Mouse (Mus musculus) splenic B cell, adult 2 months (primary cell): ENCODE measurements around the gene Fgf8.
A peak's percentile ranks its signal among the peaks of the same experiment; 100 is the strongest.

ENCODE experiments used
- DNase-seq: peaks from one replicate; pipeline ENCODE4 v3.0.0-alpha.2; 2011; ENCODE audit warnings: low read depth, low spot score
- H3K27me3 ChIP-seq: 2 replicates; pipeline ENCODE4 v1.6.1; 2012; ENCODE audit warnings: mild to moderate bottlenecking, low read length, moderate library complexity, mixed read lengths; ENCODE audit not compliant: control insufficient read depth, poor library complexity, insufficient read depth, severe bottlenecking
- H3K36me3 ChIP-seq: 2 replicates; pipeline ENCODE4 v1.6.1; 2012; ENCODE audit warnings: mild to moderate bottlenecking, low read length, moderate library complexity, mixed read lengths; ENCODE audit not compliant: control insufficient read depth, poor library complexity, insufficient read depth, severe bottlenecking

Fgf8 gene

GRCm38 (mm10) chr19:45742218-45742983 lies at the start of gene Fgf8:
Gene Fgf8 (minus strand): TSS chr19:45742915.
- peak; percentile 25 for DNase-seq
- H3K27me3 ChIP-seq, result no peaks in the 10 kb centered on the region; the same call in none of the 2 replicates
- H3K36me3 ChIP-seq, result no peaks in the 10 kb centered on the region

DNA sequence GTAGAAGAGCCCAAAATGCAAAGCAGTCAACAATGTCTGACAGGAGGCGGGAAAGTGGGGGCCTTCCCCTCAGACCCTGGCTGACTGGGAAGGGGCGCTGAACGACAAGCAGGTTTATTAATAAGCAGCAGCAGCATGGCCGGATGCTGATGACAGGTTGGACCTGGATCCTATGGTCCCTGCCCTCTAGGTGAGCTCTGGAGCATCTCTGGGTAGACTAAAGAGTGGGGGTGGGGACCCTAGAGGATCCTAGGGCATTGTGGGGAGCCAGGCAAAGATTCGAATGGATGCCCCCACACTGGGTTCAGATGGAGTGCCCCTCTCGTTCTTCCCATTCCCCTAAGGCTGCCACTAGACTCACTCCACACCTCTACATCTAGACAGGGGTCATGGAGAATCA lies 49.7 kb upstream of the Fgf8 start:
- no peak for DNase-seq
- Histone ChIP-seq H3K27me3 (no peaks in the 10 kb centered on the region), H3K36me3 (no peaks in the 10 kb centered on the region)

DNA sequence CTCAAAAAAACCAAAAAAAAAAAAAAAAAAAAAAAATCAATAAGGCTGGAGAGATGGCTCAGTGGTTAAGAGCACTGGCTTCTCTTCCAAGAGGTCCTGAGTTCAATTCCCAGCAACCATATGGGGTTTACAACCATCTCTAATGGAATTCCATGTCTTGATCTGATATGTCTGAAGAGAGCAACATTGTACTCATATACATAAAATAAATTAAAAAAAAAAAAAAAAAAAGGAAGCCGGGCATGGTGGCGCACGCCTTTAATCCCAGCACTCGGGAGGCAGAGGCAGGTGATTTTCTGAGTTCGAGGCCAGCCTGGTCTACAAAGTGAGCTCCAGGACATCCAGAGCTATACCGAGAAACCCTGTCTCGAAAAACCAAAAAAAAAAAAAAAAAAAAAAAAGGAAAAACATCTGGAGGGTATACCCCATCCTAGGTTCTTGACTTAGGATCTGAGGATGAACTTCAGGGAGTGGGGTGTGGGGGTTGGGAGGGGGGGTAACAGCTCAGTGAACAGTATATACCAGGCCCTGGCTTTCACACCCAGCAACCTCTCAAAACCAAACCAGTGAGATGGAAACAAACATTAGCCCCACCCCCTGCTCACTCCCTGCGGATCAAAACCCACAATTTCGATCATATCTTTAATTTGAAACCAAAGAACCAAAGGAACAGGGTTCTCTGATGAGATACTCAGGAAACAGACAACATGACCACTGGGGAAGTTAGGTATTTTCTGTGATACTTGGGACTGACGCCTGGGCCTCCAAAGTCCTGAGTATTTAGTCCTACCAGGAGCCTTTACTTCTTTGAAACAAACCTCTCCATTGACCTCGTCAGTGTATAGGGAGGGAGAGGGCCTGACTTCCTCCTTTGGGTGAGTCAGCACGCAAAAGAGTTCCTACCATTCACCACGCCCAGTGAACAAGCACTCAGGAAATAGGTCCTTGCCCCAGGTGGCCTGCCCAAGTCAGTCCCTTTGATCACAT lies 47.5 kb upstream of the Fgf8 start:
- Histone ChIP-seq H3K36me3 (no peaks in the 10 kb centered on the region), H3K27me3 (no peaks in the 10 kb centered on the region)
- peak; percentile 70 for DNase-seq

DNA sequence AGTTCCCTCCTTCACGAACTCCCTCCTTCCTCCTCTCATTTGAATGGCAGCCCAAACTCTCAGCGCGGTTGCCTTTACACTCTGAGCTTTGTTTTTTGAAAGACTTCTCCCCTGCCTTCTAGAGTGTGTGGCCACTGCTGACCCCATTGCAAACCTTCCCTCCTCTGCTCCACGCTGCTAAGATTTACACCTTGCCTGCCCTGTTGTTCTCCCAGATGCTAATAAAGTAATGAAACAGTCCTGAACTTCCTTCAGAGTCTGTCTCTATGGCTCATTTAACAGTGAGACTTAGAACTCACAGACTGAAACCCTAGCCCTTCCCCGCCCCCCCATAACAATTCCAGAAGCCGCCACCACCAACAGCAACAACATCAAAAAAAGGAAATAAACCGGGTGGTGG lies 46.6 kb upstream of the Fgf8 start:
- no peak for DNase-seq
- Histone ChIP-seq H3K36me3 (no peaks in the 10 kb centered on the region), H3K27me3 (no peaks in the 10 kb centered on the region)

DNA sequence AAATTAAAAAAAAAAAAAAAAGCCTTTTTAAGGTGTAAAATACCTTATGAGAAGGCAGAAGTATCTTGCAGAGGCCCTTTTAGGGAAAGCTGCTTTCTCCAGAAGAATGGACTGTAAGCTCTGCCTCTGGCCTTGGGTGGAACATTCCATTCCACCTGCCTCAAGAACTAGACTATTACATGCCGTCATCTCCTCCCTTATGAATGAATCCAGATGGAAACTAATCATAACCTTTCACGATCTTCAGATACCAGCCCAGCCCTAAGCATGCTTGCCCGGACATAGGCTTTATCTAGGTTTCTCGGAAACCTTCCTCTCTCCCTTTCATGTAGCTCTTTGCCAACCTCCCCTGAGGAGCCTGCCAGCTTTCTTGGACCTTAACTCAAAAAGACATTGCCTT lies 45.6 kb upstream of the Fgf8 start:
- Histone ChIP-seq H3K27me3 (no peaks in the 10 kb centered on the region), H3K36me3 (no peaks in the 10 kb centered on the region)
- DNase-seq, result no peak

DNA sequence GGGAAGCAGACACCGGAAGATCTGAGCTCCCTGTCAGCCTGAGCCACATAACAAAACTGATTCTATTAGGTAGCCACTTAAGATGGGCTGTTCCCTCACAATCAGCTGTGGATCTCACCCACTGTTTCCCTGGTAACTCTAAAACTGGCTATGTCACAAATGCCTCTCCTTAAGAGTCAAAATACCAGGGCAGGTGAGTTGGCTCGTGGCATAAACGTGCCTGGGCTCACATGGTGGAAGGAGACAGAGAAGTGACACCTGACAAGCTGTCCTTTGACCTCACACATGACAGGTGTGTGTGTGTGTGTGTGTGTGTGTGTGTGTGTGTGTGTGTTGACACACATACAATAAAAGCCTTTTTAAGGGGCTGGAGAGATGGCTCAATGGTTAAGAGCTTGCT lies 44.7 kb upstream of the Fgf8 start:
- DNase-seq, result no peak
- no peaks in the 10 kb centered on the region for H3K27me3 ChIP-seq
- H3K36me3 ChIP-seq, result no peaks in the 10 kb centered on the region

DNA sequence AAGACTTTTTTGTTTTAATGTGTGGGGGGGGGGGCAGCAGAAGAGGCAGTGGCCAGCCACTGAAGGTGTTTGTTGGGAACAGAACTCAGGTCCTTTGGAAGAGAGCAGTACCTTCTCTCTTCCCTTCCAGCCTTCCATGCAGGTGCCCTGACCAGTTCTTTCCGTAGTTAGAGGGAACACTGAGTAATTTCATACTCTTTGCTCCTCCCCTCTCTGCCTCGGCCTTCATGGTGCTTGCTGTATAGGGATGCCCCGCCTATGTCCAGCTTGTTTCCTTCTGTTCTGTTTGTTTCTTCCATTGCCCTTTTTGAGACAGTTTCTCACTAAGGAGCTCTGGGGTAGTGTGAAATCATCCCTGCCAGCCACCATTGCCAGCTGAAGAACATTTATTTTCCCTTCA lies 42.8 kb upstream of the Fgf8 start:
- DNase-seq, result no peak
- Histone ChIP-seq H3K27me3 (no peaks in the 10 kb centered on the region), H3K36me3 (no peaks in the 10 kb centered on the region)

- no peaks in the 10 kb centered on the region for H3K36me3 ChIP-seq
- peak; percentile 13 for DNase-seq
Observed at GRCm38 (mm10) chr19:45783933-45784576, 41.3 kb upstream of the Fgf8 start.

GRCm38 (mm10) chr19:45783181-45783932 lies 40.6 kb upstream of the Fgf8 start, which contains the start of gene Mgea5:
Gene Mgea5 (minus strand): TSS chr19:45783837.
- Histone ChIP-seq H3K27me3 (no peaks in the 10 kb centered on the region), H3K36me3 (no peaks in the 10 kb centered on the region)
- peak; percentile 99 for DNase-seq

More at GRCm38 (mm10) chr19:45783933-45784576, 41.3 kb upstream of the Fgf8 start:
- no peaks in the 10 kb centered on the region for H3K27me3 ChIP-seq

GRCm38 (mm10) chr19:45782315-45783001 lies 39.7 kb upstream of the Fgf8 start:
- peak; percentile 55 for DNase-seq
- no peaks in the 10 kb centered on the region for H3K36me3 ChIP-seq
- no peaks in the 10 kb centered on the region for H3K27me3 ChIP-seq

GRCm38 (mm10) chr19:45781676-45782075 lies 39.0 kb upstream of the Fgf8 start:
- DNase-seq, result no peak
- Histone ChIP-seq H3K27me3 (no peaks in the 10 kb centered on the region), H3K36me3 (no peaks in the 10 kb centered on the region; the same call in 1 of the 2 replicates)

GRCm38 (mm10) chr19:45780350-45780915 lies 37.7 kb upstream of the Fgf8 start:
- no peaks in the 10 kb centered on the region; the same call in 1 of the 2 replicates for H3K36me3 ChIP-seq
- DNase-seq, result peak; percentile 53
- H3K27me3 ChIP-seq, result no peaks in the 10 kb centered on the region

GRCm38 (mm10) chr19:45775486-45775885 lies 32.8 kb upstream of the Fgf8 start:
- Histone ChIP-seq H3K36me3 (peaks cover 18% of the 10 kb centered on the region), H3K27me3 (no peaks in the 10 kb centered on the region)
- no peak for DNase-seq
